Mouse (Mus musculus): ENCODE measurements at regions not wholly inside any gene's neighbourhood (a gene's known extent, or its start where the extent isn't known, plus 50 kb on each side); places are given as distances from the start of the nearest gene placed in this dataset.
A peak's percentile ranks its signal among the peaks of the same experiment; 100 is the strongest.

- DNase-seq (ENCODE audit: low spot score in 2 of 2) = peak; percentile 6 to 7
- intact Hi-C loops (cut with DNase I) = no loop called here
Observed at GRCm38 (mm10) chr1:47961860-47962259, 1069.2 kb upstream of the Slc39a10 start.

GRCm38 (mm10) chr1:47940688-47941087, 1048.0 kb upstream of the Slc39a10 start:
- DNase-seq (ENCODE audit: low spot score in 2 of 2) = no peak
- intact Hi-C loops (cut with DNase I) = no loop called here

DNA sequence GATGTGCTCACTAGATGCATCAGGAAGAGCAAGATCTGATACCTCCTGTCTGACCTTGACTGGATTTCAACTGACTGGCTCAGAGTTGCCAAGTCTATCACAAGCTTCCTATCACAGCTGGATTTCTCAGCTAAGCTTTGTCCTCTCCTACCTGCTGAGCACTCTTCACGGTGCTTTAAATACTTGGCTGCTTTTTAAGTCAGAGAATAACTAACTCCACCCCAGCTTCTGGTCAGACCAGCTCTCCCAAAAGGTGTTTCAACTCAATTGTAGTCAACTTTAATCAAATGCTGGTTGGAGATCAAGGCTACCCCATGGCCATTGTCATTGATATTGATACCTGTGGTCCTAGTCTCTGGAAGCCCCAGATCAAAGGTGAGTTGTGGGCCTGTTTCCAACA, 1021.5 kb upstream of the Slc39a10 start:
- DNase-seq (ENCODE audit: low spot score in 2 of 2) = no peak
- intact Hi-C loops (cut with DNase I) = no loop called here
